Mouse (Mus musculus): ENCODE measurements around the gene Ufsp1.
A peak's percentile ranks its signal among the peaks of the same experiment; 100 is the strongest.

DNA sequence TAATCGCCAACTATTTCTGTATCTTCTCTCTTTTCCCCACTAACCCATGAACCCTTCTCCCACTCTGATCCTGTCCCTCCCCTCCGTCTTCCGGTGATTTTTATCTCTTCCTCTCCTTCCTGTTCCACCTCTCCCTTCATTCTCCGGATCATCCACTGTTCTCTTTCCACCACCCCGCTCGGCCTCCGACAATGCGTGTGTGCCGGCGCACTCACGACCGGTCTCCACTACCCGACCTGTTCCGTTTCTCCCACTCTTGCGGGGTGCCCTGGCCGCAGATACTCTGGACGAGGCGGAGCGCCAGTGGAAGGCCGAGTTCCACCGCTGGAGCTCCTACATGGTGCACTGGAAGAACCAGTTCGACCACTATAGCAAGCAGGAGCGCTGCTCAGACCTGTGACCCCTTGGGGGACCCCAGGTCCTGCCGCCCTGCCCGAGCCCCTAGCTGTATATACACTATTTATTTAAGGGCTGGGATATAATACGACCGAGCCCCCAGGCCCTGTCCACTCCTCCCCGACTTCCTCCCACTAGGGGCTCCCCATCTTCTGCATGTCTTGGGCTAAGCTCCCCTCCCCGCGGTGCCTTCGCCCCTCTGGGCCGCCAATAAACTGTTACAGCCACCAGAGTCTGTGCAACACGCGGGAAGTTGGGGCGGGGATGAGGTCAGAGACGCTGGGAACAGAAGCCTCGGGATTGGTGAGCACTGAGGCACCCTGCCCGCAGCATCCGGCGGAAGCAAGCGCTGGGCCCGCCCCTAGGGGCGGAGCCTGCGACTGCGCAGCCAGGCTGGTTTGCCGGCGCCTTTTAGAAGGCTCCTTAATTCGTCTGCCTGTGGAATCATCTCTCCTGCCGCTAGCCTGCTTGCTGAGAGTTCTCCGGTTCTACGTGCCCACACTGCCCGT is at the start of gene Ufsp1:
- TF ChIP-seq CTCF (IDR thresholded peaks at IDR 0.05; ENCODE audit: low read depth, low read length): no peak
- TF ChIP-seq POLR2A (IDR thresholded peaks at IDR 0.05; ENCODE audit: extremely low read depth, insufficient read depth, low read length): peak; percentile 84

All from liver, adult 2 months (tissue).